Mouse (Mus musculus) left cerebral cortex, adult 8-10 months (tissue): ENCODE measurements at regions not wholly inside any gene's neighbourhood (a gene's known extent, or its start where the extent isn't known, plus 50 kb on each side); places are given as distances from the start of the nearest gene placed in this dataset.

Experiments
- DNase-seq, 2 experiments: peaks; one replicate each; pipeline ENCODE4 v3.0.0; 2022; ENCODE audit warnings: low spot score in 2 of 2

- peak in 1 of 2 experiments; percentile 85 for DNase-seq
Observed at GRCm38 (mm10) chr5:39052490-39053250, 176.1 kb upstream of the Clnk start.

GRCm38 (mm10) chr5:39050512-39050911 is 173.9 kb upstream of the Clnk start:
- no peak for DNase-seq

- no peak for DNase-seq
Observed at GRCm38 (mm10) chr5:39049141-39049540, 172.5 kb upstream of the Clnk start.

- no peak for DNase-seq
Observed at GRCm38 (mm10) chr5:39040467-39040866, 163.9 kb upstream of the Clnk start.

- no peak for DNase-seq
Observed at GRCm38 (mm10) chr5:39023241-39023640, 146.6 kb upstream of the Clnk start.

GRCm38 (mm10) chr5:39000643-39001042 is 124.0 kb upstream of the Clnk start:
- DNase-seq: no peak

- no peak for DNase-seq
Observed at GRCm38 (mm10) chr5:38999700-39000099, 123.1 kb upstream of the Clnk start.

GRCm38 (mm10) chr5:38972397-38973159 is 96.0 kb upstream of the Clnk start:
- DNase-seq: no peak

GRCm38 (mm10) chr5:38970497-38970896 is 93.9 kb upstream of the Clnk start:
- DNase-seq: no peak

GRCm38 (mm10) chr5:38967010-38967409 is 90.4 kb upstream of the Clnk start:
- DNase-seq: no peak

- DNase-seq: no peak
Observed at GRCm38 (mm10) chr5:38964445-38964844, 87.8 kb upstream of the Clnk start.

- DNase-seq: no peak
Observed at GRCm38 (mm10) chr5:38950520-38951288, 74.1 kb upstream of the Clnk start.

- peak; percentile 5 to 34 for DNase-seq
Observed at GRCm38 (mm10) chr5:38945903-38946686, 69.5 kb upstream of the Clnk start.

GRCm38 (mm10) chr5:38932382-38933079 is 55.9 kb upstream of the Clnk start:
- DNase-seq: no peak

- DNase-seq: no peak
Observed at GRCm38 (mm10) chr5:38927051-38927450, 50.4 kb upstream of the Clnk start.
